14 mouse cellular contexts compared by ENCODE assay signal in genomic region chr3:140147158-140147933, GRCm38 (mm10).
"Had no signal": no experiment of that assay in that cellular context is flagged by ENCODE, and none has a peak within 500 bp of the region (broad histone marks: within the 10 kb centered on the region; RNA-seq: fewer than 3 reads in every experiment).

No protein-coding gene starts in this region.

- H3K27me3 ChIP-seq: kidney, embryonic 15.5 days; liver, embryonic 13.5 days had no signal

- H3K36me3 ChIP-seq: kidney, embryonic 15.5 days; liver, embryonic 13.5 days had no signal

- H3K9ac ChIP-seq: kidney, embryonic 15.5 days; liver, embryonic 13.5 days had no signal

- H3K9me3 ChIP-seq: kidney, embryonic 15.5 days; liver, embryonic 13.5 days had no signal

- H3K4me1 ChIP-seq: kidney, embryonic 15.5 days; liver, embryonic 13.5 days had no signal

- H3K4me2 ChIP-seq: kidney, embryonic 15.5 days; liver, embryonic 13.5 days; midbrain, embryonic 11.5 days had no signal

- H3K4me3 ChIP-seq: kidney, embryonic 15.5 days; liver, embryonic 13.5 days had no signal

- DNase-seq: kidney, adult 8-10 months; kidney, postnatal 10 days; kidney, postnatal 36 days; liver, embryonic 13.5 days; lung, adult 2 months; lung, postnatal 14 days; lung, postnatal 4 days; midbrain, embryonic 14.5 days; right cerebral cortex, postnatal 14 days; right cerebral cortex, postnatal 4 days; thymus, postnatal 25 days had no signal

- H3K27ac ChIP-seq: kidney, embryonic 15.5 days; liver, embryonic 13.5 days; stomach, postnatal 0 days had no signal
